Mouse (Mus musculus) mammary gland, adult 2 months (tissue): ENCODE measurements around the gene Ascc2. TPM values are rescaled to one million over a fixed set of nuclear protein-coding genes. Genes with fewer than 3 reads are reported as not detected.

ENCODE experiments used
- polyA plus RNA-seq: library from polyadenylated mRNA; depleted of rRNA; stranded (reverse); fragments of >200 nt; gene quantifications from 2 replicates; pipeline ENCODE4 v1.2.3, GENCODE M21; 2012; ENCODE audit warnings: low replicate concordance; rRNA removed

Ascc2 gene
- 11.5 and 13.5 TPM in 2 replicates for polyA plus RNA-seq

DNA sequence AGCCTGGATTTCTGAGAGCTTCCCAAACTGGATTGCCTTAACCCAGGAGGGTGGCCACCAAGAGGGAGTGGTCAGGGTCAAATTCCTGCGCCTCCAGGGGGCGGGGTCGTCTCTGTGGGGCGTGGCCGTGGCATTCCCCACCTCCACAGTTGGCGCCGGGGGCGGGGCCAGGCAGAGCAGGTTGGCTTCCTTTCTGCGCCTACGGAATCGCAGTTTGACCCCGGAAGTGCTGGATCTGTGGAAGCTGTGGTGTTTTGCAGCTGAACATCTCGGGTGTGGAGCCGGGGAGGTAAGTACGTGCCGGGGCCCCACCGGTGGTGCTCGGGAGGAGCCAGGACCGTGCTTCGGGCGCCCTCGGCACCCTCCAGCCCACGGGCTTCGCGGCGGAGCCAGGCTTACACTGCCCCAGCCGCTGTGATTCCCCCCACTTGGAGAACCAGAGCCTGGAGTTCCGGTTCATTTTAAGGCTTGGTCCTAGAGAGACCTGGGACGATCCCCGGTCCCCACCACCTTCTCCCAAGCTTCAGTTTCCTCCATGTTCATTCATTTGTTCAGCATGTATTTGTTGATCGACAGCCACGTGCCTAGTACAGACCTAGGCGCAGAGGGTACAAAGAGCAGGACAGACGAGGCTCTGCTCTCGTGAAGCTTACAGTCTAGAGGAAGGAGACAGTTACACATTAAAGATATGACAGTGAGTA lies at the start of gene Ascc2:
Ascc2 (plus strand) TSS at position 214 of the 701 bp plus-strand sequence.

DNA sequence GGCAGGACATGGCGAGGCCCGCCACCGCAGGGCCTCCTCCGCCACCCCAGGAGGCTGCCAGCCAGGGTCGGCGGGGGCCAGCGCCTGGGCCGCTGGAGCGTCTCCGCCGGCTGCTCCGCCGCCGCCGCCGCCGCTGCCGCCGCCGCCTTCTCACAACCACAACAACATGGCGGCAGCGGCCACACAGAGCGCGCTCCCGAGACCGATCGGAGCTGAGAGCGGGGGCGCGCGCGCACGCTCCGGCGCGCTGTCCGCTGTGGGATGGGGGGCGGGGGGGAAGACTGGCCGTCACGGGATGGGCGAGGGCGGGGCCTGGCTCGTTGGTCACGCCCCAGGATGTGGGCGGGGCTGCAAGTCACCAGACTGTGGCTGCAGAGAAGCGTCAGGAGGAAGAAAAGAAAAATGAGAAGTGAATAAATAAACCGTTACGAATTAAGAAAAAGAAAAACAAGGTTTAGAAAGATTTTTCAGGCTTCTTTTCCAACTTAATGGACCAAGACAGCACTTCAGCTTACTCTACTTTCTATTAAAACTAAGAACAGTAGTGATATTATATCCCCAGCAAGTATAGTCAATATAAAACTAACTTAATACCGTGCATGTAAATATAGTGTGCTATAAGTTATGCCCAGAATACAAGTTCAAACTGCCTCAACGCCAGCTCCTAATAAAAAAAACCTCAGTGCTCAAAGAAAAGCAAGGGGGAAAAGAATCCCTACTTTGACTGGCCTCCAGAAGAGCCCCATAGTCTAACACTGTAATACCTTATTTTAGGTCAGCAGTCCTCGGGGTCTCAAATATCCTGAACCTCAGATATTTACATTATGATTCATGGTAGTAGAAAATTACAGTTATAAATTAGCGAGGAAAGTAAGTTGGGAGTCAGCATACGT lies 42.7 kb upstream of the Ascc2 start, which contains the start of gene Mtmr3:
Mtmr3 (minus strand) TSS at position 256 of the 893 bp plus-strand sequence.

DNA sequence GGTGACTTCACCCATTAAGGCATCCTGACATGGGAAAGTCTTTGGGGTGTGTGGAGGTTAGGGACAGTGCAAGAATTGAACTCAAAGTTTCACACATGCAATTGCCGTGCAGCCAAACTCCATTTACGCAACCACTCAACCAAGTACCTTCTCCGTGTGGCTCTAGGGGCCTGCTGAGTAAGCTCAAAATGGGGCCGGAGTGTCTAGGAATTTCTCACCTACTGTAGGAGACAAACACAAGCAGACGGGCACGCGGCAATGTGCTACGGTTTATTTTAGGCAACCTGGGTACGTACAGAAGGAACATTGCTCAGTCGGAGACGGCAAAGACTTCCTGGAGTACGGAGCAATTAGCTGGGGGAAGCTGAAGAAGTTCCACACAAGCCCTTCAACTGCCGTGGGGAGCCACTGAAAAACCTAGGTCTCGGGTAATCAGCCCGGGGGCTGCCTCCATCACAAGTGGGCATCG lies 17.5 kb upstream of the Ascc2 start, which contains the start of gene Gm11032:
Gm11032 (plus strand) TSS at position 51 of the 469 bp plus-strand sequence.

DNA sequence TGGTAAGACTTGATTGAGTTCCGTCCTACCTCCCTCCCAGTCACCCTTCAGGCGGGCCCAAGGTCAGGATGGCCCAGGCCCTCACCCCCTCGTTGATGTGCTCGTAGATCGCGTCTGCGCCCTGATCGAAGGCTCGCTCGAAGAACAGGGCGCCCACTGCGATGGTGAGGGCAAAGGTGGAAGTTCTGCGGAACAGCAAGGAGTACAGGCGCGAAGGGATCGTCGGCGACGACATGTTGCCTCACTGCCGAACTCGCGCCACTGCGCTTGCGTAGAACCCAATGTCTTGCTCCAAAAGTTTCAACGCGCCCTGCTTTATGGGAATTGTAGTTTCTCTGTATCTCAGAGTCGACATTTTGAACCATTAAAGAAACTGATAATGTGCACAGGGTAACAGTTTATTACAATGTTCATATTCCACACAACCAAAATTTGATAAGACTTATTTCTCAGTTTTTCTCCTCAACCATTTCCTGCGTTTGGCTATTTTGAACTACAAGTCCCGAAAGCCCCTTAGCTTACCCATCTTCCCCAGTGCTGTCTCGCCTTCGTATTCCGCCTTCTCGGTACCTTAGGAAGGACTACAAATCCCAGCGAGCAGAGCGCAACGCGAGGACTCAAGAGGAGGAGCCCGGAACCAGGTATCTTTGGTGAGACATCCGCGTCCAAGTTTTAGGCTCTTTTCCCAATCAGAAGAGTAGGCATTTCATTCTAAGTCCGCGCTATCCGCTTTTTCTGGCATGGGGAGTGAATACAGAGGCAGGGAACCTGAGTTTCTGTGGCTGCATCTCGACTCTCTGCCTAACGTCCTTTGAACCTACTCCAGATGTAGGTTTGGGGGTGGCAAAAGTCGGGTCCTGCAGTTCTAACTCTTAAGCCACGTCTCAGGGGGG lies 66.8 kb downstream of the Ascc2 start, which contains the start of the genes Uqcr10 and Zmat5:
Uqcr10 (minus strand) TSS at position 271 of the 893 bp plus-strand sequence.
Zmat5 (plus strand) TSS at position 607 of the 893 bp plus-strand sequence.

Other genes with a start within 250 kb of the Ascc2 start
- gene Hormad2, start 196.6 kb upstream of the Ascc2 start, polyA plus RNA-seq: 0.06 TPM in 2 replicates
- 28.6 and 43.8 TPM in 2 replicates for gene Mtmr3, start 42.9 kb upstream of the Ascc2 start, polyA plus RNA-seq
- gene Gm11032, start 17.7 kb upstream of the Ascc2 start, polyA plus RNA-seq: not detected in 2 replicates
- 1,157 and 1,279 TPM in 2 replicates for gene Uqcr10, start 66.6 kb downstream of the Ascc2 start, polyA plus RNA-seq
- gene Zmat5, start 66.9 kb downstream of the Ascc2 start, polyA plus RNA-seq: 38.9 and 49.6 TPM in 2 replicates
- gene Cabp7, start 109.0 kb downstream of the Ascc2 start, polyA plus RNA-seq: 0.20 TPM in 1 of 2 replicates, not detected in the other
- gene Nf2, start 211.8 kb downstream of the Ascc2 start, polyA plus RNA-seq: 47.4 and 61.4 TPM in 2 replicates
- gene Nipsnap1, start 236.2 kb downstream of the Ascc2 start, polyA plus RNA-seq: 16.5 and 18.3 TPM in 2 replicates